Mouse (Mus musculus): ENCODE measurements at regions not wholly inside any gene's neighbourhood (a gene's known extent, or its start where the extent isn't known, plus 50 kb on each side); places are given as distances from the start of the nearest gene placed in this dataset.

DNA sequence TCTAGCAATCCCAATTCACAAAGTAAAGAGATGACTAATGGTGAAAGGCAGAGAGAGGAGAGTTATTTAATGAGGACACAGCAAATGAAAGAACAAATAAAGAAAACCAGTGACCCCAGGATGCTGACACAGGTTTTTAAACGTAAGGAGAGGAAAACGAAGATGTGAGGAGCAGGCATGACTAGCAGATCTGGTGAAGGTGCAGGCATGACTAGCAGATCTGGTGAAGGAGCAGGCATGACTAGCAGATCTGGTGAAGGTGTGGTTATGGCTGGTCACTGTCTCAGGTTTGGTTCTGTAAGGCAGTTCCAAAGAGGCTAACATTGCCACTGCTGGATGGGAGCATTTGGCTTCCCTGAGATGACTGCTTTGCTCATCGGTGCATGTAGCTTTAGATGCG lies 57.0 kb downstream of the Mbl2 start:
- H3K9me3 ChIP-seq (ENCODE audit: control insufficient read depth, low read length), result no peaks in the 10 kb centered on the region
- WGBS, result 67% methylated on average over 4 of the region's 4 CpGs
- H3K27me3 ChIP-seq (replicated peaks; ENCODE audit: control insufficient read depth, insufficient read depth, low read length), result no peaks in the 10 kb centered on the region
- no peak overlapping the region for H3K9ac ChIP-seq (ENCODE audit: low read depth, low read length)
- H3K36me3 ChIP-seq (ENCODE audit: control insufficient read depth, insufficient read depth, low read length), result no peaks in the 10 kb centered on the region
- H3K4me2 ChIP-seq, result no peak overlapping the region
- ATAC-seq (replicated peaks; ENCODE audit: low FRiP score) (no peak), DNase-seq (ENCODE audit: low spot score) (no peak)
- no peaks in the 10 kb centered on the region for H3K4me1 ChIP-seq (replicated peaks; ENCODE audit: control insufficient read depth, insufficient read depth, low read length)
- H3K4me3 ChIP-seq (ENCODE audit: low read depth, low read length), result no peak overlapping the region
- H3K27ac ChIP-seq (ENCODE audit: low read depth, low read length), result no peak overlapping the region

DNA sequence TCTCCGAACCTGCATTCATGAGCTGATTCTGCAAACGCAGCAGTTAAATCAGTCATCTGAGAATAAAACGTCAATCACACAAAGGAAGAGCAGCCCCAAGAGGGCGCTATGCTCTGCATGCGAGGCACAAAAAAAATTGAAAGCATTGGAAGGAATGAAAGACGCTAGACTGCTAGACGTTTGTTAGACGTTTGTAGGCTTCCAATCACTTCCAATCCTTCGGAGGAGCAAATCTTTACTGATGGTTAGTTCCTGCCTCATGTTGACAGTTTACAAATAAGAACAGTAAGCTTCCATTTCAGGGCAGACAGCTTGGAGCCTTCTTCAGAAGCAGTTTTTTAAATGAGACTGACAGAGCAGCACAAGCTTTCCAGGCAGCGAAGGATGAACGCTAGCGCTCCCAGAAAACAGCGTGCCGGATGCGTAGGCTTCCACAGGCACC lies 62.5 kb downstream of the Mbl2 start:
- DNase-seq (ENCODE audit: low spot score) (no peak), ATAC-seq (replicated peaks; ENCODE audit: low FRiP score) (no peak)
- Histone ChIP-seq H3K4me3 (ENCODE audit: low read depth, low read length) (no peak overlapping the region), H3K9me3 (ENCODE audit: control insufficient read depth, low read length) (no peaks in the 10 kb centered on the region), H3K4me2 (no peak overlapping the region), H3K4me1 (replicated peaks; ENCODE audit: control insufficient read depth, insufficient read depth, low read length) (no peaks in the 10 kb centered on the region), H3K27ac (ENCODE audit: low read depth, low read length) (no peak overlapping the region), H3K27me3 (replicated peaks; ENCODE audit: control insufficient read depth, insufficient read depth, low read length) (no peaks in the 10 kb centered on the region), H3K9ac (ENCODE audit: low read depth, low read length) (no peak overlapping the region), H3K36me3 (ENCODE audit: control insufficient read depth, insufficient read depth, low read length) (no peaks in the 10 kb centered on the region)
- WGBS, result 40% methylated on average over 15 of the region's 15 CpGs

DNA sequence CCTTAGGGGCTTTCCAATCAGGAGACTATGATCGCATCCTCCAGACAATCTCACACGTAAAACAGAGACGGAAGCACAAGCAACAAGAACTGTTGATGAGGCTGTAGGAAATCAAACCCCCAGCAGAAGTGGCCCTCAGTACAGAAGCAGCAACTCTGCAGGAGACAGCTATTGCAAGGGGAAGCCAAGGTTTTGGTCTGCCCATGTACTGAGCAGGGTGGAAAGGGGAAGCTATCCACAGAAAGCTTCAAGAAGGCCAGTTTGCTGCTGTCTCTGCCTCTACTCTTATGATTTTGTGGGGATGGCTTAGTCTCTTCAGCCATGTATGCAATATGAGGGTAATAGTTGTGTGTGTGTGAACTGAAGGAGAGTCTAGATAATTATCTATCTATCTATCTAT lies 63.3 kb downstream of the Mbl2 start:
- ATAC-seq (replicated peaks; ENCODE audit: low FRiP score) (no peak), DNase-seq (ENCODE audit: low spot score) (no peak)
- Histone ChIP-seq H3K4me1 (replicated peaks; ENCODE audit: control insufficient read depth, insufficient read depth, low read length) (no peaks in the 10 kb centered on the region), H3K4me3 (ENCODE audit: low read depth, low read length) (no peak overlapping the region), H3K27ac (ENCODE audit: low read depth, low read length) (no peak overlapping the region), H3K36me3 (ENCODE audit: control insufficient read depth, insufficient read depth, low read length) (no peaks in the 10 kb centered on the region), H3K27me3 (replicated peaks; ENCODE audit: control insufficient read depth, insufficient read depth, low read length) (no peaks in the 10 kb centered on the region), H3K9ac (ENCODE audit: low read depth, low read length) (no peak overlapping the region), H3K4me2 (no peak overlapping the region), H3K9me3 (ENCODE audit: control insufficient read depth, low read length) (no peaks in the 10 kb centered on the region)
- WGBS, result 82% methylated on average over 3 of the region's 3 CpGs

DNA sequence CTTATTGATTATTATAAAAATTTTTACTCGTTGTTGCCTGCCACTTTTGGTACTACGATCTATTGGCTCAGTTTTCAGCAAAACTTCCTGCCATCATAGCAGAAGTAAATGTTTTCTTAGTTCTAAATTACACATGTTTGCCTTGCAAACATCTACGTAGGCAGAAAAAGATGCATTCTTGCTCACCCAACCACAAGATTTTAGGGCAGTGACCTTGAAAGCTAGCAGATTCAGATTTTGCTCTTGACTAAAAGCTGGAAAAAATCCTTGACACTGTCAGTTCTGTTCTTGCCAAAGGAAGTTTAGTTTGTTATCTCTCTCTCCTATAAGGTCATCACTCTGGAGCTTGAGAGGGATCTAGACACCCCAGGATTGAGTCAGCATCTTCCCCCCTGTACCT lies 66.8 kb downstream of the Mbl2 start:
- no peak overlapping the region for H3K9ac ChIP-seq (ENCODE audit: low read depth, low read length)
- no peak overlapping the region for H3K4me3 ChIP-seq (ENCODE audit: low read depth, low read length)
- DNase-seq (ENCODE audit: low spot score) (no peak), ATAC-seq (replicated peaks; ENCODE audit: low FRiP score) (no peak)
- H3K27me3 ChIP-seq (replicated peaks; ENCODE audit: control insufficient read depth, insufficient read depth, low read length), result no peaks in the 10 kb centered on the region
- no peaks in the 10 kb centered on the region for H3K9me3 ChIP-seq (ENCODE audit: control insufficient read depth, low read length)
- no peaks in the 10 kb centered on the region for H3K36me3 ChIP-seq (ENCODE audit: control insufficient read depth, insufficient read depth, low read length)
- WGBS, result 78% methylated on average over 3 of the region's 3 CpGs
- peaks cover 6% of the 10 kb centered on the region for H3K4me1 ChIP-seq (replicated peaks; ENCODE audit: control insufficient read depth, insufficient read depth, low read length)
- no peak overlapping the region for H3K27ac ChIP-seq (ENCODE audit: low read depth, low read length)
- no peak overlapping the region for H3K4me2 ChIP-seq

DNA sequence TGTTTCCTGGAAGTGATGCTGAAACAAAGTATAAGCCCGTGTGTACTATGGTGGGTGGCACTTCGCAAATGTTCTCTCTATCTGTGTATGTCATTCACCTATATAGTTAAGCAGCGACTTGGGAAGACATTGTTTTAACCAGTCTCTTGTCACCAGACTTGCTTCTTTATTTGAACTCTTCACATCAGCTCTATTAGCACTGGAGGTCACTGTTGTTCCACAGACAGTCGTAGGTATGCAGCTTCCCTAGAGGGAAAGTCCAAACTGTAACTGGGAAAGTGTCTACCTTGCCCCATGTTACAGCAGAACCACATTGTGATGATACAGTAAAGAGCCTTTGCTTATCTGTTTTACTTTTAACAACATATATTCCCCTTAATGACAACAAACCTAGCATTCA lies 69.5 kb downstream of the Mbl2 start:
- H3K9ac ChIP-seq (ENCODE audit: low read depth, low read length), result no peak overlapping the region
- 67% methylated on average over 4 of the region's 4 CpGs for WGBS
- ATAC-seq (replicated peaks; ENCODE audit: low FRiP score), result no peak
- H3K4me2 ChIP-seq, result no peak overlapping the region
- no peak overlapping the region for H3K27ac ChIP-seq (ENCODE audit: low read depth, low read length)
- DNase-seq (ENCODE audit: low spot score), result no peak
- H3K4me1 ChIP-seq (replicated peaks; ENCODE audit: control insufficient read depth, insufficient read depth, low read length), result peaks cover 6% of the 10 kb centered on the region
- no peak overlapping the region for H3K4me3 ChIP-seq (ENCODE audit: low read depth, low read length)
- H3K9me3 ChIP-seq (ENCODE audit: control insufficient read depth, low read length), result no peaks in the 10 kb centered on the region
- no peaks in the 10 kb centered on the region for H3K36me3 ChIP-seq (ENCODE audit: control insufficient read depth, insufficient read depth, low read length)
- no peaks in the 10 kb centered on the region for H3K27me3 ChIP-seq (replicated peaks; ENCODE audit: control insufficient read depth, insufficient read depth, low read length)

- Histone ChIP-seq H3K9ac (ENCODE audit: low read depth, low read length) (no peak overlapping the region), H3K9me3 (ENCODE audit: control insufficient read depth, low read length) (no peaks in the 10 kb centered on the region), H3K36me3 (ENCODE audit: control insufficient read depth, insufficient read depth, low read length) (no peaks in the 10 kb centered on the region), H3K27me3 (replicated peaks; ENCODE audit: control insufficient read depth, insufficient read depth, low read length) (no peaks in the 10 kb centered on the region), H3K4me1 (replicated peaks; ENCODE audit: control insufficient read depth, insufficient read depth, low read length) (peaks cover 6% of the 10 kb centered on the region), H3K4me3 (ENCODE audit: low read depth, low read length) (no peak overlapping the region), H3K27ac (ENCODE audit: low read depth, low read length) (no peak overlapping the region), H3K4me2 (no peak overlapping the region)
- ATAC-seq (replicated peaks; ENCODE audit: low FRiP score) (no peak), DNase-seq (ENCODE audit: low spot score) (no peak)
- 89% methylated on average over 2 of the region's 2 CpGs for WGBS
Observed at GRCm38 (mm10) chr19:30306379-30306778, 73.6 kb downstream of the Mbl2 start.

DNA sequence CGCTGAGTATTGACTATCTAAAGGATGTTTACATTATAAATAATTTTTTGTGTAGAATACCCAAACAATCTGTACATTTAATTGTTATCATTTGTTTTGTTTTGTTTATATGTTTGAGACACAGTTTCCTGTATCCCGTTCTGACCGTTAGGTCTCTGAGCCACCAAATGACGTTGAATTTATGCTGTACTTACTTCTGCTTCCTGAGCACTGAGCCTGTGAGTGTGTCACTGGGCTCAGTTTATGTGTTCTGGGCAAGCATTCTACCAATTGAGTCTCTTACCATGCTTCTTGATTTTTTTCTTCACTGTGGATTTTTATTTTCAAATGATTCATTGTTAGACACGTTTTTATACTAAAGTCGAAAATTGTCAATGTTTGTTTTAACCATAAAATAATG lies 74.2 kb downstream of the Mbl2 start:
- Histone ChIP-seq H3K36me3 (ENCODE audit: control insufficient read depth, insufficient read depth, low read length) (no peaks in the 10 kb centered on the region), H3K27me3 (replicated peaks; ENCODE audit: control insufficient read depth, insufficient read depth, low read length) (no peaks in the 10 kb centered on the region), H3K4me1 (replicated peaks; ENCODE audit: control insufficient read depth, insufficient read depth, low read length) (peaks cover 6% of the 10 kb centered on the region), H3K27ac (ENCODE audit: low read depth, low read length) (no peak overlapping the region), H3K4me3 (ENCODE audit: low read depth, low read length) (no peak overlapping the region), H3K9ac (ENCODE audit: low read depth, low read length) (no peak overlapping the region), H3K4me2 (no peak overlapping the region), H3K9me3 (ENCODE audit: control insufficient read depth, low read length) (no peaks in the 10 kb centered on the region)
- no peak for ATAC-seq (replicated peaks; ENCODE audit: low FRiP score)
- DNase-seq (ENCODE audit: low spot score), result no peak
- 62% methylated on average over 6 of the region's 6 CpGs for WGBS

GRCm38 (mm10) chr19:30317314-30317713 lies 84.6 kb downstream of the Mbl2 start:
- Histone ChIP-seq H3K4me2 (no peak overlapping the region), H3K4me1 (replicated peaks; ENCODE audit: control insufficient read depth, insufficient read depth, low read length) (no peaks in the 10 kb centered on the region), H3K27ac (ENCODE audit: low read depth, low read length) (no peak overlapping the region), H3K9ac (ENCODE audit: low read depth, low read length) (no peak overlapping the region), H3K27me3 (replicated peaks; ENCODE audit: control insufficient read depth, insufficient read depth, low read length) (no peaks in the 10 kb centered on the region), H3K36me3 (ENCODE audit: control insufficient read depth, insufficient read depth, low read length) (no peaks in the 10 kb centered on the region), H3K4me3 (ENCODE audit: low read depth, low read length) (no peak overlapping the region), H3K9me3 (ENCODE audit: control insufficient read depth, low read length) (no peaks in the 10 kb centered on the region)
- DNase-seq (ENCODE audit: low spot score) (no peak), ATAC-seq (replicated peaks; ENCODE audit: low FRiP score) (no peak)
- WGBS, result 80% methylated on average over 3 of the region's 3 CpGs

GRCm38 (mm10) chr19:30327693-30328092 lies 95.0 kb downstream of the Mbl2 start:
- Histone ChIP-seq H3K27ac (ENCODE audit: low read depth, low read length) (no peak overlapping the region), H3K4me3 (ENCODE audit: low read depth, low read length) (no peak overlapping the region), H3K9me3 (ENCODE audit: control insufficient read depth, low read length) (no peaks in the 10 kb centered on the region), H3K4me2 (no peak overlapping the region), H3K36me3 (ENCODE audit: control insufficient read depth, insufficient read depth, low read length) (no peaks in the 10 kb centered on the region), H3K27me3 (replicated peaks; ENCODE audit: control insufficient read depth, insufficient read depth, low read length) (no peaks in the 10 kb centered on the region), H3K4me1 (replicated peaks; ENCODE audit: control insufficient read depth, insufficient read depth, low read length) (no peaks in the 10 kb centered on the region), H3K9ac (ENCODE audit: low read depth, low read length) (no peak overlapping the region)
- no peak for DNase-seq (ENCODE audit: low spot score)
- ATAC-seq (replicated peaks; ENCODE audit: low FRiP score), result no peak
